Mouse (Mus musculus) cortical plate, adult 2 months (tissue): ENCODE measurements around the gene Dnajc8.

ENCODE experiments used
- CTCF ChIP-seq: fragments of 200-500 bp; IDR thresholded peaks from 2 replicates; pipeline ENCODE4 v1.5.1; 2011; ENCODE audit warnings: mild to moderate bottlenecking, control low read depth, low read length; ENCODE audit not compliant: insufficient read depth; ENCODE audit errors: extremely low read depth
- POLR2A ChIP-seq: fragments of 200-500 bp; IDR thresholded peaks from 2 replicates; pipeline ENCODE4 v1.6.1; 2011; ENCODE audit warnings: mild to moderate bottlenecking, low read length, control low read depth; ENCODE audit not compliant: insufficient read depth; ENCODE audit errors: extremely low read depth

DNA sequence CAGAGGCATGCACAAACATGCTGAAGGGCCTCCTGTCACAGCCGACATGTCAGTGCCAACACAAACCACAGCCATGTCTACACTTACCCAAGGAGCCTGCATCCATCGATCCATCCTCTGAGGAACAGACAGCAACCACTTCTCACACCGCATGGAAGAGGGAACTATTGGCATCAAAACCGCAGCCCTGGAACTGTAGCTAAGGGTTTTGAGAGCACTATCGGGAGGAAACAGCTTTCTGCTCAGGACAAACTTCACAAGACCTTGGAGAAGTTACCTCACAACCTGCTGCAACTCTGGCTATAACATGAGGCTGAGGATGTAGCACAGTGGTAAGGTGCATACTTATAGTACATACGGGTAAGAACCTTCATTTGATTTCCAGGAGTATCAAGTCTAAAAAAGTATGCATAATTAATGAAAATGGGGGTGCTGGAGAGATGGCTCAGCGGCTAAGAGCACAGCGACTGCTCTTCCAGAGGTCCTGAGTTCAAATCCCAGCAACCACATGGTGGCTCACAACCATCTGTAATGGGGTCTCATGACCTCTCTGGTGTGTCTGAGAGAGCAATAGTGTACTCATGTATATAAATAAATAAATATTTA, 7.3 kb upstream of the Dnajc8 start:
- TF ChIP-seq CTCF (no peak), POLR2A (no peak)
